Mouse (Mus musculus): ENCODE measurements around the gene Mup10.
"Not testable (repeated sequence)": the region's sequence is repeated elsewhere in the genome, so short reads cannot be mapped to it uniquely, and the experiment has no call there.

Gene Mup10

DNA sequence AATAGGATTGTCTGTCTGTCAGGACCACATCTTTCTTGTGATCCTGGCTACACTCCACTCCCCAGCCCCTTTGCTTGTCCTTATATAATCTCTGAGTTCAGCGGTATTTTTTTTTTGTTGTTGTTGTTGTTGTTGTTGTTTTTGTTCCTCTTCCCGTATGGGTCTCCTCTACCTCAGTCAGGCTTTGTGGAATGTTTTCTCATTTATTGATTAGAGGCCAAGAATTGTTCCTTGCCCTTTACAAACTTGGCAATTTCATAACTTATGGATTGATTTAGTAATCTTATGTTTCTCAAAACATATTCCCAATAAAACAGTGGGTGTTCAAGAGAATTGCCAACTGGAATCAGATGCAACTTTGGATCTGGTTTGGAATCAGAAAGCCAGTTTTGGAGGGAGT lies at the start of gene Mup10:
TSS of gene Mup10 (minus strand) at position 101 of the 400 bp plus-strand sequence.
- not testable (repeated sequence) for DNase-seq

Data from kidney, postnatal 25 days (tissue).